Mouse (Mus musculus) bone marrow, adult 2 months (tissue): ENCODE measurements at regions not wholly inside any gene's neighbourhood (a gene's known extent, or its start where the extent isn't known, plus 50 kb on each side); places are given as distances from the start of the nearest gene placed in this dataset.

Source experiments
- H3K27ac ChIP-seq: fragments of 200-500 bp; 2 replicates; pipeline ENCODE4 v1.5.1; 2012; ENCODE audit warnings: low read depth, mild to moderate bottlenecking, control low read depth, inconsistent platforms, low read length; ENCODE audit not compliant: control insufficient read depth, poor library complexity, insufficient read depth
- H3K4me1 ChIP-seq: fragments of 200-500 bp; 2 replicates; pipeline ENCODE4 v1.6.1; 2011; ENCODE audit warnings: low read length; ENCODE audit not compliant: control insufficient read depth, insufficient read depth
- H3K4me3 ChIP-seq: fragments of 200-500 bp; replicated peaks from 2 replicates; pipeline ENCODE3; 2011; ENCODE audit warnings: mild to moderate bottlenecking, low read depth, low read length, control low read depth; ENCODE audit not compliant: control insufficient read depth
- CTCF ChIP-seq: fragments of 200-500 bp; IDR thresholded peaks from 2 replicates; pipeline ENCODE4 v1.5.1; 2011; ENCODE audit warnings: low read length, control low read depth; ENCODE audit not compliant: control insufficient read depth, insufficient read depth
- POLR2A ChIP-seq: fragments of 200-500 bp; IDR thresholded peaks from 2 replicates; pipeline ENCODE4 v1.6.1; 2011; ENCODE audit warnings: low read depth, mild to moderate bottlenecking, control low read depth, low read length, borderline replicate concordance; ENCODE audit not compliant: control insufficient read depth
- WGBS: fragments of 180-500 bp; shearing (Covaris S2); methylation state at CpG from one replicate; pipeline ENCODE4 v1.1.7; 2018; 5-methylcytosine and 5-hydroxymethylcytosine counted together

DNA sequence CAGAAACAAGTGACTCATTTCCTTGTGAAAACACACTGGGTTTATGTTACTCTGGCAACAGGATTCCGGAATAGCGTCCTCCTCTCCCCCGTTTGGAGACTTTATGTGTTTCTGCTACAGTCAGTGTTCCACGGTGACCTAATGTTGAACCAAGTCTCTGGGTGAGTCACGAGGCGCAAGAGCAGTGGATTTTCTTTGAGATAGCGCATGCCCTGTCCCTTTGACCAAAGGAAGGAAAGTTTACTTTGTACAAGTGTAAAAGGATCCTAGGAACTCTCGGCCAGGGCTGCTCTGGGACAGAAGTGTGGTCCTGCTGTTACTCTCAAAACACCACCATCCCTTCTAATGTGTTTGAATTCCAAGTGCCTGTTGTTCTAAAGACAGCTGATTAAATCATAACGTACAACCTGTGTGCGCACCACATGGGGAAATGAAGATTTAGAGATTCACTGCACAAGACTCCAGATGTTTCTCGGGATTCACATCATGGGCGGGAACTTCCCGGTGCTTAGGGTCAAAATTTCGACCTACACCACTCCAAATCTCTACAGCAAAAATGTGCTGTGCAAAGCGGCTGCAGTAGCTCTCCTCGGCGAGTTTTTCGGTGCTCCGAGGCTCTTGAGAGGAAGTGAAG, 176.1 kb upstream of the Rbms1 start:
- Histone ChIP-seq H3K4me3 (no peak overlapping the region), H3K4me1 (no peaks in the 10 kb centered on the region), H3K27ac (no peak overlapping the region)
- TF ChIP-seq POLR2A (no peak), CTCF (no peak)
- WGBS, result 20% methylated on average over 19 of the region's 19 CpGs

- Histone ChIP-seq H3K4me3 (no peak overlapping the region), H3K4me1 (no peaks in the 10 kb centered on the region), H3K27ac (no peak overlapping the region)
- WGBS, result 13% methylated on average over 3 of the region's 3 CpGs
- TF ChIP-seq CTCF (no peak), POLR2A (no peak)
Measured at GRCm38 (mm10) chr2:61138625-61138997, 175.6 kb upstream of the Rbms1 start.

DNA sequence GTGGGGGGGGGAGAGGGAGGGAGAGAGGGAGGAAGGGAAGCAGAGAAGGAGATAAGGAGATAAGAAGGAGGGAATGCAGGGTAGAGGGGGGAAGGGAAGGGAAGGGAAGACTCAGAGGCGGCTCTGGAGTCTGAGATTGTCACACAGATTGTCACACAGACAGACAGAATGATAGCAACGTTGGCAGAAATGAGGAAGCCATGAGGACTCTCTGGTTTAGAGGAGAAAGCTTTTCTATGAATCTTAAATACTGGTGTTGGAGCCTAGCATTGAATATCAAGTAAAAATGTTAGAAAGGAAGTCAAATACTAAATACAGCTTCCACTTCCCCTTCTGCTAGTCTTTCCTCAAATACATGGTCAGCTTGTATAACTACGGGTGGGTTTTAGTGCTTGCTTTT, 174.4 kb upstream of the Rbms1 start:
- no peak overlapping the region for H3K4me3 ChIP-seq
- no peak for TF ChIP-seq POLR2A
- TF ChIP-seq CTCF, result no peak
- WGBS, result 4% methylated on average over 3 of the region's 3 CpGs
- no peaks in the 10 kb centered on the region for H3K4me1 ChIP-seq
- no peak overlapping the region for H3K27ac ChIP-seq

- 0% methylated on average over 1 of the region's 1 CpGs for WGBS
- Histone ChIP-seq H3K27ac (no peak overlapping the region), H3K4me1 (no peaks in the 10 kb centered on the region), H3K4me3 (no peak overlapping the region)
- TF ChIP-seq POLR2A (no peak), CTCF (no peak)
Measured at GRCm38 (mm10) chr2:61136926-61137325, 173.9 kb upstream of the Rbms1 start.

DNA sequence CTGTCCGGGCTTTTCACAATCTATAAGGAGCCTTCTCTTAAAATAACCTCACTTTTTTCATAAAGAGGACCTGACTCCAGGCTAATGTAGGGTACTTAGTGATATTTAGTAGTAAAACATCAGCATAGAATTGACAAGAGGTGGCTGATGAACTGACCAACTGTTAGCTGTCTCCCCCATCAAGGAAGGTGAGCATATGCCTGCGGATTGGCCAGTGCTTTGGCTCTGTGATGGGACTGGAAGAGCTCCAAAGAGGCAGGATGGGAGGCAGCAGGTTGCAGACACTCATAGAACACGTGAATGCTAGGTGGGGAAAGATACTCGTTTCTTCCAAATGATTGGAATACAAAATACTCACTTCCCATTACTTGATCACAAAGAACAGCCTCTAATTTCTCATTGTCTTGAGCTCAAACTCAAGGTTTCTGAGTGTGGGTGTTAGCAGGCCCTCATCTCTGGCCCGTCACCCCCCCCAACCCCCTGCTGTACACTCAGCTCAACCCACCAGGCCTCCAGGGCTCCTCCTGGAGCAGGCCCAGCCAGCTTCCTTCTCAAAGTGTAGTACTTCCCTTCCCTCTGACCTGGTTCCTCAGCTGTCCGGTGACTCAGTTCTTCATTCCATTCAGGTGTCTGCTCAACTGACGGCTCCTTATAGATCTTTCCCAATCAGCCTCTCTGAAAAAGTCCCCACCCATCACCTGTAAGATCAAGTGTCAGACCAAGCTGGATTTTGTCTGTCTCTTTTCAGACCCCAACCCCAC, 160.2 kb upstream of the Rbms1 start:
- TF ChIP-seq POLR2A (no peak), CTCF (no peak)
- H3K27ac ChIP-seq, result no peak overlapping the region
- WGBS, result 55% methylated on average over 7 of the region's 7 CpGs

GRCm38 (mm10) chr2:61121281-61121680, 158.3 kb upstream of the Rbms1 start:
- WGBS, result 80% methylated on average over 5 of the region's 5 CpGs
- Histone ChIP-seq H3K4me1 (no peaks in the 10 kb centered on the region), H3K4me3 (no peak overlapping the region), H3K27ac (no peak overlapping the region)
- TF ChIP-seq POLR2A, result no peak
- no peak for TF ChIP-seq CTCF

More for the DNA sequence above, 160.2 kb upstream of the Rbms1 start:
- Histone ChIP-seq H3K4me1 (no peaks in the 10 kb centered on the region), H3K4me3 (no peak overlapping the region)

DNA sequence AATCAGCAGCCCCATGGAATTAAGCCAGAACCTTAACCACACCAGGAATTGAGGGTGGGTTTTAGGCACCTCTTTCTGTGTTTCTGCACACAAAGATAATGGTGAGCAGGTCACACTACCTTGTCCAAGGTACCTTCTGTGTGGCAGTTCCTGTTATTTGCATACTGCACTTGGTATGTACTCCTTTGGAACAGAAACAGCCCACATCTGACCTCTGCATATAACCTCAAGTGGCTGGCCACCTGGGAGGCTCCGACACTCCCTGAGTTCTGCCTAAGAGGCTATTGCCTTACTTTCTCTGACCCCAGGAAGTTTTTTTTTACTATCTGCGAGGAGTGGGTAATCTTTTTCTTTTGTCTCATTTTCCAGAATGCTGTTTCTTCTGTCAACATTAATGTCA, 151.6 kb upstream of the Rbms1 start:
- H3K4me1 ChIP-seq, result no peaks in the 10 kb centered on the region
- TF ChIP-seq CTCF (no peak), POLR2A (no peak)
- no peak overlapping the region for H3K27ac ChIP-seq
- H3K4me3 ChIP-seq, result no peak overlapping the region
- WGBS, result 73% methylated on average over 2 of the region's 2 CpGs

GRCm38 (mm10) chr2:61113916-61114315, 150.9 kb upstream of the Rbms1 start:
- Histone ChIP-seq H3K27ac (no peak overlapping the region), H3K4me1 (no peaks in the 10 kb centered on the region), H3K4me3 (no peak overlapping the region)
- WGBS, result 85% methylated on average over 6 of the region's 6 CpGs
- TF ChIP-seq CTCF (no peak), POLR2A (no peak)

DNA sequence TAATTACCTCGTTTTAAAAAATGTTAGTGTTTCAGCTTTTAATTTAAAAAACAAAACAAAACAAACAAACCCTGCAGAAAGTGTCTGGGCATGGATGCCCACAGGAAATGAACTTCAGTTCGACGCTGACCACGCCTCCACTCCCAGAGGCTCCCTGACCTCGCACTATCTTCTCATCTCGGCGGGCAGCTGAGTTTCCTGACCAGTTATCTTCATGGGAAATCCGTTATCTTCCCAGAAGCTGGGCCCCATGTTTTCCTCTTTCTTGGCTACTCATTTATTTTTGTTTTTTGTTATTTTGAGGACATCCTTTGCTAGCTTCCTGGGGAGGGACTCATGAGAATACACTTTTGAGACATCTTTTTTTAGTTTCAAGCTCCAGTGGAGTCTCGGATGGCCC, 147.6 kb upstream of the Rbms1 start:
- H3K4me3 ChIP-seq, result no peak overlapping the region
- no peaks in the 10 kb centered on the region for H3K4me1 ChIP-seq
- TF ChIP-seq CTCF (no peak), POLR2A (no peak)
- 15% methylated on average over 9 of the region's 9 CpGs for WGBS
- no peak overlapping the region for H3K27ac ChIP-seq

- H3K27ac ChIP-seq, result no peak overlapping the region
- H3K4me1 ChIP-seq, result no peaks in the 10 kb centered on the region
- H3K4me3 ChIP-seq, result no peak overlapping the region
- WGBS, result 36% methylated on average over 3 of the region's 3 CpGs
- TF ChIP-seq CTCF (no peak), POLR2A (no peak)
Measured at GRCm38 (mm10) chr2:61109564-61109963, 146.6 kb upstream of the Rbms1 start.
